Mouse (Mus musculus) hindbrain, embryonic 12.5 days (tissue): ENCODE measurements at regions not wholly inside any gene's neighbourhood (a gene's known extent, or its start where the extent isn't known, plus 50 kb on each side); places are given as distances from the start of the nearest gene placed in this dataset.

Source experiments
- ATAC-seq: fragments of 200-750 bp; cut with Nextera tagmentation; 2 replicates; pipeline ENCODE4 v1.8.0; 2017; ENCODE audit warnings: moderate TSS enrichment; ENCODE audit not compliant: low FRiP score
- H3K27ac ChIP-seq: fragments of 300-500 bp; sonication (generic); 2 replicates; pipeline ENCODE4 v1.5.1; 2016; ENCODE audit warnings: mild to moderate bottlenecking
- H3K27me3 ChIP-seq: fragments of 300-500 bp; sonication (generic); 2 replicates; pipeline ENCODE4 v1.6.1; 2016; ENCODE audit warnings: mild to moderate bottlenecking
- H3K36me3 ChIP-seq: fragments of 300-500 bp; sonication (generic); 2 replicates; pipeline ENCODE4 v1.6.1; 2016; ENCODE audit warnings: mild to moderate bottlenecking
- H3K4me1 ChIP-seq: fragments of 300-500 bp; sonication (generic); 2 replicates; pipeline ENCODE4 v1.6.1; 2016
- H3K4me2 ChIP-seq: fragments of 300-500 bp; sonication (generic); replicated peaks from 2 replicates; pipeline ENCODE4 v1.6.1; 2016; ENCODE audit warnings: mild to moderate bottlenecking
- H3K4me3 ChIP-seq: fragments of 300-500 bp; sonication (generic); 2 replicates; pipeline ENCODE4 v1.5.1; 2016; ENCODE audit warnings: mild to moderate bottlenecking
- H3K9ac ChIP-seq: fragments of 300-500 bp; sonication (generic); 2 replicates; pipeline ENCODE4 v1.6.1; 2016; ENCODE audit warnings: mild to moderate bottlenecking, moderate library complexity
- H3K9me3 ChIP-seq: fragments of 300-500 bp; sonication (generic); replicated peaks from 2 replicates; pipeline ENCODE4 v1.6.1; 2016; ENCODE audit warnings: mild to moderate bottlenecking
- WGBS: fragments of 180-500 bp; shearing (Covaris S2); methylation state at CpG from one replicate; pipeline ENCODE4 v1.1.7; 2016; 5-methylcytosine and 5-hydroxymethylcytosine counted together

DNA sequence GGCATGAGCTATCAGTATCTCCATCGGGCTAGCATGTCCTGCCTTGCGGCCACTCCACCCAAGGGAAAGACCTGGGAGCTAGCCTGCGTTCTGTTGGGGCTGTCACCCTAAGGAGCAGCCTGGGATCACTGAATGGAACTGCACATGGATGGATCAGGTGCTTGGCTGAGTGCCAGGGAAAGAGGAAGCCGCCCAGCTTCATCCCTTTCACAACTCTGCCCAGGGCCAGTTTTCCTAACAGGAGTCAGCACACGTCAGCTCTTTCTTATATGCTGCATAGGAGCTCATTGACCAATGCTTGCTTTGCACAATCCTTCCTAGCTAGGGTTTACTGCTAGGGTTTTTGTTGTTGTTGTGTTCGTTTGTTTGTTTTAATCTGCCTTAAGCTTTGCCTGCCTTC, 134.3 kb upstream of the Mylip start:
- Histone ChIP-seq H3K4me3 (no peak overlapping the region), H3K4me1 (no peaks in the 10 kb centered on the region), H3K9me3 (no peaks in the 10 kb centered on the region), H3K27ac (no peak overlapping the region), H3K4me2 (no peak overlapping the region), H3K36me3 (no peaks in the 10 kb centered on the region), H3K27me3 (no peaks in the 10 kb centered on the region), H3K9ac (no peak overlapping the region)
- WGBS, result 83% methylated on average over 6 of the region's 6 CpGs
- no peak for ATAC-seq

- H3K4me3 ChIP-seq, result no peak overlapping the region
- H3K9ac ChIP-seq, result no peak overlapping the region
- no peak overlapping the region for H3K4me2 ChIP-seq
- no peak for ATAC-seq
- 42% methylated on average over 5 of the region's 5 CpGs for WGBS
- H3K27me3 ChIP-seq, result no peaks in the 10 kb centered on the region
- H3K4me1 ChIP-seq, result no peaks in the 10 kb centered on the region
- no peaks in the 10 kb centered on the region for H3K9me3 ChIP-seq
- no peak overlapping the region for H3K27ac ChIP-seq
- no peaks in the 10 kb centered on the region for H3K36me3 ChIP-seq
Observed at GRCm38 (mm10) chr13:45262011-45262410, 127.5 kb upstream of the Mylip start.

DNA sequence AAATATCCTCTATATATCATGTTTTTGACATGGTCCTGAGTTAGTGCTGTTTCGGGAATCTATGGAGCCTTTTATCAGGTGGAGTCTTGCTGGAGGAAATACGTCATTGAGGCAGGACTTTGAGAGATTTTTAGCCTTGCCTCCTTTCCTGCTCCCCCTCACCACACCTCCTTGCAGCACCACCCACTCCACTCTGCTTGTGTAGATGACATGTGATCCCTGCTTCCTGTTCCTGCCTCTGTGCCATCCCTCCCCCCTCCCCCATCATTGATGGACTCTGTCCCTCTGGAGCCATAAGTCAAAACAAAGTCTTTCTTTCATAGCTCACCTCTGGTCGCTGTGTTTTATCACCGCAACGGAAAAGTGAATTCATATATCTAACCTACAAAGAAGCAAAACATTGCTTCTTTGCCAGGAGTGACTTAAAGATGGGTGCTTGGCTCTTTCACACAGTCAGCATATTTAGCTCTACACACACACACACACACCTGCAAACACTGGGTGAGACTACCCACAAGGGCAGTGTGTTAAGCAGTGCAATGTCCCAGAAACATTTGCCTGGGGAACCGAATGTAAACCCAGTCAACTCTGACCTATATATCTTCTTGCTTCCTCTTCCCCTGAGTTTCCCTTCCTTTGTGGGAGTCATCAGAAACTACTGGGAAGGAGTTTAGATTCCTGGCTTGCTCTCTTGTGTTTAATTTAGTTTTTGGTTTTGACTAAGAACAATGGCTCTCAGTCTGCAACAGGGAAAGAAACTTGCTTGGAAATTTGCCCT, 123.1 kb upstream of the Mylip start:
- H3K36me3 ChIP-seq, result no peaks in the 10 kb centered on the region
- H3K4me1 ChIP-seq, result no peaks in the 10 kb centered on the region
- ATAC-seq, result no peak
- no peaks in the 10 kb centered on the region for H3K9me3 ChIP-seq
- H3K4me2 ChIP-seq, result no peak overlapping the region
- no peak overlapping the region for H3K27ac ChIP-seq
- no peak overlapping the region for H3K9ac ChIP-seq
- 91% methylated on average over 6 of the region's 6 CpGs for WGBS
- no peak overlapping the region for H3K4me3 ChIP-seq
- H3K27me3 ChIP-seq, result no peaks in the 10 kb centered on the region

DNA sequence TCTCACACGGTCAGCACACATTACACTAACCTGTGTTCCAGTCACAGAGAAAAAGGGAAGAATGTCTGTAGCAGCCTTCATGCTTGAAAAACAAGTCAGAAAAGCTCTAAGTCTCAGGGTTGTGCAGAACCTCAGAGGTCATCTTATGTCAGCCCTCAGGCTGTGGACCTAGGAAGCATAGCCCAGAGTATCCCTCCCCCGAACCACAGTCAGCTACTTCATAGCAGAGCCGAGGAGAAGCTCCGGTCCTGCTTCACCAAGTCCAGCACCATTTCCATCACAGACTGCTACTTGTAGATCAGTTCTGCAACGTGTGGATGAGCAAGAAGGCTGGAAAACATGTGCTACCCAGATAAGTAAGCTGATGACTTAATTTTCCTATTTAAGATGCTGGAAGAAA, 122.1 kb upstream of the Mylip start:
- Histone ChIP-seq H3K4me2 (no peak overlapping the region), H3K27ac (no peak overlapping the region), H3K9me3 (no peaks in the 10 kb centered on the region), H3K4me3 (no peak overlapping the region), H3K9ac (no peak overlapping the region), H3K27me3 (no peaks in the 10 kb centered on the region), H3K36me3 (no peaks in the 10 kb centered on the region), H3K4me1 (no peaks in the 10 kb centered on the region)
- 82% methylated on average over 5 of the region's 5 CpGs for WGBS
- no peak for ATAC-seq

DNA sequence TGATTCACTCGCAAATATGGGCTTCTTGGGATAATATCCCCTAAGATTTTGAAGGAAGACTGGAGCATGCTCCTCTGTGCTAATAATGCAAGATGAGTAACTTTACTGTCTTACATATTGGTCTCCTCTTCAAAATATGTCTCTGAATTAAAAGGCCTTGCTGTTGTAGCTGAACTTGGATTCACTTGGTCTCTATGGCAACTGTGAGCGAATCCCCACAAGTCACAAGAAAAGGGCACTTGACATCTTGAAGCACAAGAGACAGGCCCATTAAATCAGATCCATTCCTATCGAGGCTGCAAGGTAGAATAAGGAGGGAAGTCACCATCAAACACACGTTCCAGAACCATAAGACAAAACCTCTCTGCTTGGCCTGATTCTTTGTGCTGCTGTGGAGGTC, 121.6 kb upstream of the Mylip start:
- H3K4me2 ChIP-seq, result no peak overlapping the region
- H3K4me1 ChIP-seq, result no peaks in the 10 kb centered on the region
- no peak overlapping the region for H3K4me3 ChIP-seq
- no peaks in the 10 kb centered on the region for H3K9me3 ChIP-seq
- no peak overlapping the region for H3K27ac ChIP-seq
- no peaks in the 10 kb centered on the region for H3K27me3 ChIP-seq
- 55% methylated on average over 4 of the region's 4 CpGs for WGBS
- ATAC-seq, result no peak
- no peaks in the 10 kb centered on the region for H3K36me3 ChIP-seq
- H3K9ac ChIP-seq, result no peak overlapping the region

- Histone ChIP-seq H3K36me3 (no peaks in the 10 kb centered on the region), H3K27ac (no peak overlapping the region), H3K9ac (no peak overlapping the region), H3K27me3 (no peaks in the 10 kb centered on the region), H3K4me3 (no peak overlapping the region), H3K4me1 (no peaks in the 10 kb centered on the region), H3K9me3 (no peaks in the 10 kb centered on the region), H3K4me2 (no peak overlapping the region)
- WGBS, result 76% methylated on average over 8 of the region's 8 CpGs
- no peak for ATAC-seq
Observed at GRCm38 (mm10) chr13:45274261-45274884, 115.2 kb upstream of the Mylip start.

- Histone ChIP-seq H3K4me3 (no peak overlapping the region), H3K27ac (no peak overlapping the region), H3K36me3 (no peaks in the 10 kb centered on the region), H3K4me1 (no peaks in the 10 kb centered on the region), H3K9ac (no peak overlapping the region), H3K4me2 (no peak overlapping the region), H3K9me3 (no peaks in the 10 kb centered on the region), H3K27me3 (no peaks in the 10 kb centered on the region)
- 66% methylated on average over 5 of the region's 5 CpGs for whole genome bisulfite sequencing
- no peak for ATAC-seq
Observed at GRCm38 (mm10) chr13:45275391-45275790, 114.2 kb upstream of the Mylip start.

DNA sequence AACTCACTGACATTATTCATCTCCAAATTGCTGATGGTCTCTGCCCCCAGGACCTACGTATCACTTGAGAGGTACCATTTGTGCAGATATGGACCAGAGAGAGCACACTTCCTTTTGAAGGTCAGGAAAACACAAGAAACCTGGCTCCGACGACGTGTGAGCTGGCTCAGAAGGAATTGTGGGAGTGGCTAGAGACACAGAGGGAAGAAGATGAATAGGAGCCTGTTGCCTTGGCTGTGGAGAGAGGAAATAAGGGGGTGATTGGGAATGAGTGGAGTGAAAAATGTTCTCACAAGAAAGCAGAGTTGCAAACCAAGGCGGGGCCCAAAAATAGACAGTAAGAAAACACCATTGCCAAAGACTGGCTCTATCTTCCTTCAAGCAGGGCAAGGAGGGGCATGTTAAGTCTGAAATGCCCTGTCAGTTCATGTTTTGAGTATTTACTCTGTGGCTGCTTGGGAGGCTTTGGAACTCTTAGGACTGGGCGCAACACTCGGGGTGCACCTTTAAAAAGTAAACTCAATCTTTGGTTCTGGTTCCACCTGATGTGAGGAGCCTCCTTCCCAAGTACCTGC, 111.6 kb upstream of the Mylip start:
- Histone ChIP-seq H3K9me3 (no peaks in the 10 kb centered on the region), H3K27me3 (no peaks in the 10 kb centered on the region), H3K4me1 (no peaks in the 10 kb centered on the region), H3K27ac (no peak overlapping the region), H3K9ac (no peak overlapping the region), H3K4me2 (no peak overlapping the region), H3K4me3 (no peak overlapping the region), H3K36me3 (no peaks in the 10 kb centered on the region)
- ATAC-seq, result no peak
- WGBS, result 79% methylated on average over 7 of the region's 7 CpGs

DNA sequence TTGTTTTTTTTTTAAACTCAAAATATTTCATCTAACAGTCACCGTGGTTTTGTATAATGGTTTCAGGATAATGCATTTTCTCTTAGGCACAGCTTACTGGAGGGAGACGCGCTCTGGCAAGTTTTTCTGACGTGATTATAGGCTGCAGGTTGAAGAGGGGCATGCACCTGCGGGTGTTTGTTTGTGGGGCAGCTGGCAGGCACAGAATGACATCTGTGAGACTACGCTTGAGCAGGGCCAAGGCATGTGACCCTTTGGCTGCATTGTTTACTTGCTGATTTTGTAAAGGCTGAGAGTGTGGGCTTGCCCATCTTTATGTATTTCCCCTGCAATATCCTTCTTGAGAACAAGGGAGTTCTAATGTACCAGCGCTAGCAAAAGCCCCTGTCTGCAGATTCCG, 108.4 kb upstream of the Mylip start:
- no peak overlapping the region for H3K9ac ChIP-seq
- H3K27me3 ChIP-seq, result no peaks in the 10 kb centered on the region
- no peak overlapping the region for H3K4me2 ChIP-seq
- no peak overlapping the region for H3K27ac ChIP-seq
- no peaks in the 10 kb centered on the region for H3K9me3 ChIP-seq
- no peak for ATAC-seq
- H3K36me3 ChIP-seq, result no peaks in the 10 kb centered on the region
- WGBS, result 67% methylated on average over 8 of the region's 8 CpGs
- H3K4me1 ChIP-seq, result no peaks in the 10 kb centered on the region
- H3K4me3 ChIP-seq, result no peak overlapping the region

DNA sequence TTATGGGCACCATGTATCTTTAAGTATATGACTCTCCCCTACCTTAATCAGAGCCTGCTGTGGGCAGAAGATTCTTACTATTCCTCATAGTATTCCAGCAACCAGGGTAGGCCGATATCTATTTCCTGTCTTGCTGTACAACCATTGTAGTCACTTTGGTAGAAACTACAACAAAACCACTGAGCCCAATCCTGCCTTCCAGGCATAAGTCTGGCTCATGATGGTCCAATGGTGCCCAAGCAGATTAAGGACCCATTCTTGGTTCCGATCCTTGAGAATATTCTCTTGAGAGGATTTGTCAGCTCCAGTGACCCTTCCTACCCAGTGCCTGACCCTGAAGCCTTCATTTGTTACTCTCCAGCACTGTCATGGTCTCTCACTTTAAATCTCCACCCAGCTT, 102.9 kb upstream of the Mylip start:
- ATAC-seq, result no peak

GRCm38 (mm10) chr13:45287217-45287616, 102.3 kb upstream of the Mylip start:
- no peak for ATAC-seq
- no peak overlapping the region for H3K4me3 ChIP-seq
- H3K27ac ChIP-seq, result no peak overlapping the region
- H3K4me2 ChIP-seq, result no peak overlapping the region
- no peaks in the 10 kb centered on the region for H3K27me3 ChIP-seq
- no peak overlapping the region for H3K9ac ChIP-seq
- no peaks in the 10 kb centered on the region for H3K9me3 ChIP-seq
- no peaks in the 10 kb centered on the region for H3K36me3 ChIP-seq
- H3K4me1 ChIP-seq, result no peaks in the 10 kb centered on the region
- 93% methylated on average over 4 of the region's 4 CpGs for WGBS

More for the DNA sequence above, 102.9 kb upstream of the Mylip start:
- Histone ChIP-seq H3K4me2 (no peak overlapping the region), H3K27me3 (no peaks in the 10 kb centered on the region), H3K4me3 (no peak overlapping the region), H3K4me1 (no peaks in the 10 kb centered on the region), H3K9me3 (no peaks in the 10 kb centered on the region), H3K9ac (no peak overlapping the region), H3K36me3 (no peaks in the 10 kb centered on the region), H3K27ac (no peak overlapping the region)
- 93% methylated on average over 2 of the region's 2 CpGs for WGBS

DNA sequence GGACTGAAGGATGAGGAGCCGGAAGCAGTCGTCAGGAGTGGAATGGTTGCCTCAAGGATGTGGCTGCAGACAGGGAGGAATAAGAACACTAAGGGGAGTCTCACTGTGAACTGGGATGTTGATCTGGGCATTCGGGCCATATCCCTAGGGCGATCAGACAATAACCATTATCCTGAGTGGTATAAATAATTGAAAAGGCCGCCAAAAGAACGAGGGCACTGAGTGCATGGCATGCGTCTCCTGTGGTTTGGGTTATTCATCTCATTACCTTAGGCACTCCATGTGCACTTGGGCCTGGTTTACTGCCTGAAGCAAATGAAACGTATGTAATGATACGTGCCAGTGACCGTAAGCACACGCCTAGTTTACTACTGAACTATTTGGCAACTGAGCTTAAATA, 99.6 kb upstream of the Mylip start:
- Histone ChIP-seq H3K27ac (no peak overlapping the region), H3K9ac (no peak overlapping the region), H3K4me1 (no peaks in the 10 kb centered on the region), H3K4me2 (no peak overlapping the region), H3K4me3 (no peak overlapping the region), H3K9me3 (no peaks in the 10 kb centered on the region), H3K27me3 (no peaks in the 10 kb centered on the region), H3K36me3 (no peaks in the 10 kb centered on the region)
- ATAC-seq, result no peak
- WGBS, result 85% methylated on average over 11 of the region's 11 CpGs

DNA sequence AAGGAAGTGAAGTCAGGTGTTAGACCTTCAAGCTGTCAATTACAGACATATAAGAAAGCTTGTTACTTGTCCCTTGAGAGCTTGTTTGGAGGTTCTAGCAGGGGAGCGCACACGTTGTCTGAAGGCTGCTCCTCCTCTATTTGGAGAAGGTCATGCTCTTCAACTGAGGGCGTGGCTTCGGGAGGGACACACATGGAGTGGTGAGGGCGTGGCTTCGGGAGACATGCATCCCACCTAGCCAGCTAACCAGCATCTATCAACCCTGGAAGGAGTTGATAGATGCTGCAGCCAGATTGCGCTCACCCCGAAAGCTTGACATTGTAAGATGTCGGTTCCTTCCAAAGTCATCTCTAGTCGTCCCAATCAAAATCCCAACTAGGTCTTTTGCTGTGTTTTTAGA, 94.9 kb upstream of the Mylip start:
- WGBS, result 84% methylated on average over 10 of the region's 10 CpGs
- no peaks in the 10 kb centered on the region for H3K4me1 ChIP-seq
- no peak overlapping the region for H3K4me2 ChIP-seq
- H3K4me3 ChIP-seq, result no peak overlapping the region
- no peak for ATAC-seq
- no peaks in the 10 kb centered on the region for H3K27me3 ChIP-seq
- H3K9ac ChIP-seq, result no peak overlapping the region
- H3K27ac ChIP-seq, result no peak overlapping the region
- H3K9me3 ChIP-seq, result no peaks in the 10 kb centered on the region
- H3K36me3 ChIP-seq, result no peaks in the 10 kb centered on the region
